Mouse (Mus musculus): Measurements from ENCODE around the gene Cxcl1.
"Not testable (repeated sequence)": the region's sequence is repeated elsewhere in the genome, so short reads cannot be mapped to it uniquely, and the experiment has no call there.

The Cxcl1 gene

DNA sequence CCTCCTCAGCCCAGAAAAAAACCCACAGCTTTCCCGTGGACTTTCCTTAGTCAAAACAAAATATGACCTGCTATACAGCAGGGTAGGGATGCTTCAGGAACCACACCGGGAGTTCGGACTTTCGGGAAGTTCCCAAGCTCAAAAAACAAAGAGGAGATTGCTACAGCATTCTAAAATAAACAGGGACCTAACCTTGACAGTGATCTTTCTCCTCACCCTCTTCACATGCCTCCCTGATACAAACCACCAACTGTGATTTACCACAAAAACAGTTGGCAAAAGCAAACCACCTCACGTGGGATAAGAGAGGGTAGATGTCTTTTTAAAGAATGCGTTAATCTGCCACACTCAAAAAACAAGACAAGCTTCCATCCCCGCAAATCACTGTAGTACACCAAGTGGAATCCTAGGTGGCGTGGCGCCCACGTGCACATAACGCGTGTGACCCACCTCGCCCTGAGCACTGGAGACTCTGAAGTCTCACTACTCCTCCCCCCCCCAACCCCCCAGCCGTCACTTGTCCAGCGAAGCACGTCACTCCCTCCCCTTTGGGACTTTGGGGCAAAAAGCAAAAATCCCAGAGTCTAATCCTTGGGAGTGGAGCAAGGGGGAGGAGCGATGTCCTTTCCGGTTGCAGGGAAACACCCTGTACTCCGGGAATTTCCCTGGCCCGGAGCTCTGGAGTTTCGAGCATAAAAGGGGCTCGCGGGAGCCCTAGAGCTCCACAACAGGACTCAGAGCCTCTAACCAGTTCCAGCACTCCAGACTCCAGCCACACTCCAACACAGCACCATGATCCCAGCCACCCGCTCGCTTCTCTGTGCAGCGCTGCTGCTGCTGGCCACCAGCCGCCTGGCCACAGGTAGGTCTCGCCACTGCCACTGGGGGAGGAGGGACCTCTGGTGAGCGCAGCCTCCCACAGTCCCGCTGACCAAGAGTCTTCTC is at the start of gene Cxcl1:
TSS of gene Cxcl1 (plus strand) at position 723 of the 945 bp plus-strand sequence.
- DNase-seq (ENCODE audit: inconsistent ontology term), result peak; percentile 62

DNA sequence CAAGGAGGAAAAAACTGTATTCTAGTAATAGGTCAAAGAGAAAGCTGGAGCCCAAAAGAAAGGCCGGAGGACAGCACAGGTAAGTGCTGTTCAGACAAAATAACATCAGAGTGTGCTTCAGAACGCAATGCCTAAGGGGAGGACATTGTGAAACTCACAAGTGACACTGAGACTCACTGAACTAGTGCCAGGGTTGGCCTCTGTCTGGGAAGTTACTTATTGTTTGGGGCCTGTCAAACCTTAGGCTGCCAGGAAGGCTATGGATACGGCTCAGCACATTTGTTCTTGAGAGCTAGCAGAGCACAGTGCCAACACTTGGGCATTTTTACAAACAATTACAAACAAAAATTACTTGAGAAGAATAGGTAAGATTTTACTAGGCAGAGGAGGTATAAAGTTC is 47.1 kb upstream of the Cxcl1 start:
- no peak for DNase-seq (ENCODE audit: inconsistent ontology term)

DNA sequence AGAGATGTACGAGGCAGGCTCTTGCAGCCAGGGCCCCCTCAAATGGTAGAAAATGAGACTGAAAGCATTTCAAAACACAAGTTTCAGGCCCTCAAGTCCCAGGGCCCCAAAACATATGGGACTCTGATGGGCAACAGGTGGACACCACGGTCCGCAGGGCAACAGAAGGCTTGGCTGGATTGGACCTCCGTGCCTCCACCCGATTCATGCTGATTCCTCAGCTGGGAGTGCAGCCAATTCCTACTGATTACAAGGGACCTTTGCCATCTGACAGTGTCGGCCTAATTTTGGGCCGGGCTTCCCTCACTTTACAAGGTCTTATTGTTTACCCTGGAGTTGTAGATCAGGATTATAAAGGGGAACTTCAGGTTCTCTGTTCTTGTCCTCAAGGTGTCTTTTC is 40.9 kb upstream of the Cxcl1 start:
- DNase-seq (ENCODE audit: inconsistent ontology term), result not testable (repeated sequence)

DNA sequence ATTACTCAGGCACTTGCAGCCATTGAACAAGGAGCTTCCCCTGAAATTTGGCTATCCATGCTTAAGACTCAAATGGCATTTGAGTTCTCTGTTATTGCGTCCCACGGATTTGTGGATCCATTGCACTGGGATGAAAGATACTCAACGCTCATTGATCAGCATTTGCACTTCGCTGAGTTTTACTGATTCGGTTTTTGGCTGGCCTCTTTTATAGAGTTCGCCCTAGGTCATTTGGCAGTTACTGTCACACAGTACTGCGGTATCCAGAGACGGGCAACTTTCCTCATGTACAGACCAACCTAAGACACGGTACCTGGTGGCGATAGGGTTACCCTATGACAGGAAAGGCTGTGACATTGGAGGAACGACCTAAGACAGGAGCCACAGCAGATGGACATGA is 39.6 kb upstream of the Cxcl1 start:
- DNase-seq (ENCODE audit: inconsistent ontology term), result not testable (repeated sequence)

DNA sequence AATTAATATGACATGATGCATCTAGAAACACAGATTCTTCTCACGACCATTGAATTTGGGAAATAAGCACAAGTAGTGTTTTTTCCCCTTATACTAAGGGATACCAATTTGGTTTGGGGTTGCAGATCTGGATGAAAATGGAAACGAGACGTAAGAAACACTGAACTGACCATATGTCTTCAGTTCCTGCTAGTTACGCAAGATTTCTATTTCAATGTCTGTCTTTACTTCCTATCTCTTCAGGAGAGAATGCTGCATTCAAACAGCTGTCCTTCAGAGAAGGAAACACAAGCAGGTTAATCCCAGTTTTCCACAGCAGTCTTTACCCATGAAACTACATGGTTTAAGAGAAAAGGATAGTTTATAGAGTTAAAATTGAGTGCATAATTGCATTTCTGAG is 37.8 kb upstream of the Cxcl1 start:
- DNase-seq (ENCODE audit: inconsistent ontology term), result no peak

DNA sequence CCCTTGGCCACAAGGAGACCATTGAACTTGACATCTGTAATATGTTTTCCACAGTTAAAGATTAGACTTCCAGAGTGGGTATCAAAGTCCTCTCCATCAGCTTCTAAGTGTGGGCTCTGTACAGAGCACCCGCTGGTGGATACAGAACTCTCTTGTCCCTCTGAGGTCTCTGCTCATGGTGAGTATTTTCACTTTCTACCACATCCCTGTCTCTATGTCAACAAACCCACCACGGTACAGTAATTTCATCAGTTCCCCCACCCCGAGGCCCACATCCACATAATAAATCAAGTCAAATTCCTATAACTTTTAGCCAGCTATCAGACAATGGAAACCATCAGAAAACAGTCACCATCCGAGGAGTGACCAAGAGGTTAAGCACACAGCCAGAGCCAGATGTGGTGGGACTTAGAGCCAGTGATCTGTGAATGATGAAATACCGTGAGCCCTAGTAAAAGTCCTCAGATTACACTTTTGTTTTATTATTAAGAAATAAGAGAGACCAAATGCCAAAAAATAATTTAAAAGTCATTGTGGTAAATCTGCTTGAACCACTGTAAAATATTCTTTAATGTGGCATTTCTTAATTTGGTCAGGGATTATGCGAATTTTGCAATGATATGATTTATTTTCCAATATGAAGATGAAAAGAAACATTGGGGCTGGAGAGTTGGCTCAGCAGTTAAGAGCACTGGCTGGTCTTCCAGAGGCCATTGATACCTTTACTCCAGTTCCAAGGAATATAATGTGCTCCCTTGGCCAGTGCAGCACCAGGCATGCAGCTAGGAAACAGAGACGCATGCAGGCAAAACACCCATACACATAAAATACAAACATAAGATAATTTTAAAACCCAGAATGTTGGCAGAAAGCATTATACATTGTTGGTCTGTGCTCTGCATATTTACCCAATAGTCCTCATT is 35.5 kb upstream of the Cxcl1 start:
- no peak for DNase-seq (ENCODE audit: inconsistent ontology term)

DNA sequence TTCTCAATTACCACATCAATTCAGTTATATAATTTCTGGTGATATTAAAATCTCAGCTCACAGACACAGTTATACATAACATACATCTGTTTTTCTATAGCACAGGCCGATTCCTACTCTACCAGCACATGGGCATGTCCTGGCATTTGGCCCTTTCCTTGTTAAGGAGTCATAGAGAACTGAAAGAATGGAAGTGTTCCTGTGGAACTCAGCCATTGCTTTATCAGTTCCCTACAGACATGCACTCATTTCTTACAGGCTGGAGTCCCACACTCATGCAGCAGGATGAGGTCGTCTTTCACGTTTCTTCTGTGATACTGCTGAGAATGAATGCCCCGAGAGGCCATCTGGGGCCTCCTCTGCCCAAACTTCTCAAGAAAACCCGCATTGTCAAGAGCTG is 33.6 kb upstream of the Cxcl1 start:
- no peak for DNase-seq (ENCODE audit: inconsistent ontology term)

DNA sequence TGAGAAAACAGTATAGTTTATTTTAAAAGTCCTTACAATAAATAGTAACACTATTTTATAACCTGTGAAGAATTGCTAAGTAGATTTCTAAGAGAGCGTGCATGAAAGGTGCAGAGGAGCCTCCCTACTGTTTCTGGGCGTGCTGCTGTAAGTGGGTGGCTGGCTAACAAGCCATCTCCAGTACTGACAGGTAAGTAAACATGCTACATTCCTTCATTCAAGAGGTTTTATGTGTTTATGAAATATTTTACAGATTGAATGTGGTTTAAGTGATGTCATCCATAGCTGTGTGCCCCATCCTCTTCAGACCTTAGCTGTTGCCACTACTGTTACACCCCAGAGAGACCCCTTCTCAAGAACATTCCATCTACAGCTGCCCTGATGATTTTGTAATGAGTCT is 32.6 kb upstream of the Cxcl1 start:
- DNase-seq (ENCODE audit: inconsistent ontology term), result no peak

DNA sequence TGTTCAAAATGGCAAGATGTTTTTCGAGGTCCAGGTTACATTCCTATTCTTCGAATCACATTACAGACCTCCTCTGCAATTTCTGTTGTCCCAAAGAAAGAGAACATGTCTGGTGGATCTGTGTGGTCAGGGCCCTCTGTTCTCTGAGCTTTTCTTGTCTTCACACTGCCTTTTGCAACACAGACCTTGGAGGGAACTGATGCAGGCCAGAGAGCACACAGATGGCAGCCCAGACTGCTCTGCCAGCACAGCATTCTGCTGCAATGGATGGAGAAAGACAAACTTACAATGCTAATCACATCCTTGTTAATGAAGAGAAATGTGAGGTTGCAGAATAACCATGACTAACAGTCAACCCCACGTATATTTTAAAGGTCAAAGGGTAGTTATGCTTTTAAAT is 32.0 kb upstream of the Cxcl1 start:
- peak; percentile 19 for DNase-seq (ENCODE audit: inconsistent ontology term)

DNA sequence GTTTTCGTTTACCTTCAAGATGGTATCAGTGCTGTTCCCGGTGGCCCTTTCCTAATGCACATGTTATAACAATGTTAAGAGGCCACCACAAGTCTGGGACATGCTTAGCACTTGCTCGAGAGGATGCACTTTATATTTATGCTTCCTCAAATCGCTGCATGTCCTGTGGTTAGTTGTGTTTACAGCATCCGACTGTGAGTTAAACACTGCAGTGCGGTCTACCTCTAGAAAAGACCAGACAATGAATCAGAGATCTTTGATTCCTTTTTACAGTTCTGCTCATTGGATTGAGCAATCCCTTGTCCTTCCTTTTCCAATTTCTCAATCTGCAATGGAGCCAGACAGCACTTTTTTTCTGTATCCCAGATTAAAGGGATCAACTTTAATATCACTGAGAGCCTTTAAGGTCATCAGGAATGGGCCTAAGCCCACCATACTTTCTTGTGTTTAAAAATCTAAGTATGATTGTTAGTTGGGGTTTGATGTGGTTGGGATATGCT is 29.1 kb upstream of the Cxcl1 start:
- no peak for DNase-seq (ENCODE audit: inconsistent ontology term)

DNA sequence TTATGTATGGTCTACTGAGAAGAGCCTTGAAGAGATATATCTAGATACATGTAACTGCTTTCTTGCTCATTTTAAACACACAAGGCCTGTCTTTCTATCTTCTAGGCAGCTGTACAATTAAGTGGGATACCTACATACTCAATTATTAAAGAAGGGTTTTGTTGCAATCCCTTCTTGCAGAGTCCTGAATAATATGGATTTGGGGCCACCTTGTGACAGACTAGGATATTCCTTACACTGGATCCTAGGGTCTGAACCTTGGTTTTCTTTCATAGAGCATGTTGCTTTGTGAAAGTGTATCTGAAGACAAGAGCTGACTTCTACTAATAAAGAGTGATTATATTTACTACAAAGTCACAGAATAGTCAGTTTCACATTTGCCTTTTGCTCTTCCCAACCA is 24.3 kb upstream of the Cxcl1 start:
- DNase-seq (ENCODE audit: inconsistent ontology term), result no peak

DNA sequence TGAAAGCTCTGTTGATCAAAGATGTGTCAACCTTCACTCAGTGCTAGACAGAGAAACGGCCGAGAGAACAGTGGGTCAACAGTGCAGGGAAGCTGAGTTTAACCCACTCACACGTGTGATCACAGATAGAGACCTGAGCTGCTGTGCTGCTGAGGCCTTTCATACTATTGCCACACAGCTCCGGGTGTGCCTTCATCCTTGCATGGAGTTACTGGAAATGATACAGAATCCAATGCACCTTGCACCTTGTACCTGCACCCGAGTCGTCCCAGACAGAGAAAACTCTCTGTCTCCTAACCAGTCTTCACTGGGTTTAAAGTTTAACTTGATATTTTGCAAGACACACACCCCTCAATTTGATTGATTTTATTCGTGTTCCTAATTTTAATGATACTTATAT is 18.7 kb upstream of the Cxcl1 start:
- DNase-seq (ENCODE audit: inconsistent ontology term), result no peak

DNA sequence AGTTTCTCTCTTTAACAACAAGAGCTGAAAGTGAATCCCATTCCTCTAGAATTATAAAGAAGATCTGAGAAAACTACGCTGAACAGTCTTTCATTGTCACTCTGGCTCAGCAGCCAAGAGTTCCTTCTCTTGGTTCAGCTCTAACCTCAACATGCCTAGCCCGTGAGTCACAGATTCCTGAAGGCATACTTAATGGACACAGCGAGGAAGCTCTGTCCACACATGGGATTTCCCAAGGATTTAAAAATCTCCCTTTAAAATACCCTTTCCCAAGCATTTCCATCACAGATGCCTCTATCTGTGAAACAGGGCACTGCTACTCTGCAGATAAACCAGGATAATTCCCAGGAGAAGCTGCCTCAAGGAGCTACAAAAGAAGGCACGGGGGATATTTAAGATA is 15.0 kb upstream of the Cxcl1 start:
- DNase-seq (ENCODE audit: inconsistent ontology term), result peak; percentile 91

DNA sequence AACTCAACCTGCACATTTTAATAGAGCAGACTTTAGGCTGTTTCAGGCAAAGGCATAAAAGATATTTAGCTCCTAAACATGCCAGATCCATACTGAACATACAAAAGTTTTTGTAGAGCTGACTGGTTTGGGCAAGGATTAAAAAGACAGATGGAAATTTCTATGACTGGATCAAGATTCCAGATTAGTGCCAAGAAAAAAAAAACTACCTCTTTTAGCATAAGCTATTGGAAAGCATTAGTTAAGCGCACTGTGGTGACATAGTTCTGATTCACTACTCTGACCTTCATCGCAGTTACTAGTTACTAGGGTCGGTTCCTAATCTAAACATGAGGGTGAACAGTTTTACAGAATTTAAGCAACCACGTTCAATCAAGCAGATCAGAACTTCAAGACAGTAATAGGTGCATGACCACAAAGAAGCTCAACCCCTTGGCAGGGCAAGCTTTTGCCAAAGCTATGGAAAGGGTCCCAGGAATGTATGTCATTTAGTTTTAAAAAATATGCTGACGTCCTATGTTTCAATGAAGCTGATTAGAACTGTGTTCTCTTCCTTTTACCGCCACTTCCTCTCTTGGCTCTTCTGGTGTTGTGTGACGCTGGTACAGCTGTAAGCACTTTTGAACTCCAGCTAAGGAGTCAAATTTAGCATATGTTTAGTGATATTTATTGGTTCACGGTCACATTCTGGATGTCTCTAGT is 14.4 kb upstream of the Cxcl1 start:
- DNase-seq (ENCODE audit: inconsistent ontology term), result peak; percentile 65

DNA sequence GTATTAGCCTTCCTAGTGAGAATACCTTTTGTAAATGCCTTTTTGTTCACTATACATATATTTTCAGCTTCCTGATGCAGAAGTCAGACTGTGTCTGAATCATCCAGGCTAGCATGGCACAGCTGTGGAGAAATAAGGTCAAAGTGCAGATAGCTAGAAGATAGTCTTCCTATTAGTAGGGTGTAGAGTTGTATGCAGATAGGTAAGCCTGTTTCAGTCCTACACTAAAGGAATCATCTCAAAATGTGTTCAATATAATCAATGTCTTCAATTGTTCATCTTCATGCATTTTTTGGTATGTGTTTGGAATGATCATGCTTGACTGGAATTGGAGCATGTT is 13.9 kb upstream of the Cxcl1 start:
- no peak for DNase-seq (ENCODE audit: inconsistent ontology term)

DNA sequence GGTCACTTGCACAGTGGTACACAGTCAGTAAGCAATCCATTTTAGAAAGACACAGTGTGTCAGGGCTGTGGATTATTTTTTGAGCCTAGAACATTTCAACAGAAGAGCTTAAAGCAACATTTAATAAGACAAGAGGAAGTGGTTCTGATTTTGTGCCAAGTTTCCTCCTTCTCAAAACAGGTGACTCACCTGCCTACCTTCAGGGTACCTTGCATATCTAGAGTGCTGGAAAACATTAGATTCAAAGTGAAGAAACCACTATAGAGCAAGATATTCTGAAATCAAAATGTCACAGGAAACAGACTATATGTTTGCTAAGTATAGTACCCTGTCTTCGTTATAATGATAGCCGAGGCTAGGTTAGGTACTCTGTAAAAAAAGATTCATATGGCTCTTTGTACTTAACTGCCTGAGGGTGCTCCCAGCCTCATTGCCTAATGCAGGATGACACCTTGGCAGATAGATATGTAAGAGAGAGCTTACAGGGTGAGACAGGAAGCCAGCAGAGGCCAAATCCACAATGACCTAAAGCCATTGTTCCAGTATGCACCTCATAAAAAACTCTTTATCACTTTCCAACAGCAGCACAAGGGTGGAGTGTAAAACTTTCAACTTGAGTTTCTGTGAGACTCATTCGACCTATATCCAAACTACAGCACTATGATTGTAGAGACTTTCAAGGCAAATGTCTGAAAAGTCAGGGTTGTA is 11.6 kb upstream of the Cxcl1 start:
- DNase-seq (ENCODE audit: inconsistent ontology term), result no peak

DNA sequence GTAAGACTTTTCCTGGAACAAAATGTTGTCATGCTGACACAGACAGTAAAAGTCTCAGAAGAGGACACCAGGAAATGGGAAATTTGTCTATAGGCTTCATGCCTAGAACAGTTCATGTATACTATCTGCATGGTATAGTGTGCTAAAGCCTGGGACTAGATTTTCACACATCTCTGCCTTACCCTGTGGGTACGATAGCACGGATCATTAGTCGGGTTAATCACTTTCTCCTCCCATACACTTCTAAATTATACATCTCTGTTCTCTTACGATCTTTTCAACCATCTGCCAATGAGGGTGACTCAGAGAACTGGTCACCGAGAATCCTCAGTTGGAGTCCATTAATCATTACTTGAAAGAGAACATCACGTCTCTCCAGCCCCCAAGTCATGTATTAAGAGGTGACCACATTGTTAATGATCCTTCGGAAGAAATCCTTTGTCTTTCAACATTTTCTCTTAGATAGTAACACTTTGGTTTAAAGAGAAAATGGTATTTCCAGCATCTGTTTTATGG is 10.6 kb upstream of the Cxcl1 start:
- DNase-seq (ENCODE audit: inconsistent ontology term), result peak; percentile 57

DNA sequence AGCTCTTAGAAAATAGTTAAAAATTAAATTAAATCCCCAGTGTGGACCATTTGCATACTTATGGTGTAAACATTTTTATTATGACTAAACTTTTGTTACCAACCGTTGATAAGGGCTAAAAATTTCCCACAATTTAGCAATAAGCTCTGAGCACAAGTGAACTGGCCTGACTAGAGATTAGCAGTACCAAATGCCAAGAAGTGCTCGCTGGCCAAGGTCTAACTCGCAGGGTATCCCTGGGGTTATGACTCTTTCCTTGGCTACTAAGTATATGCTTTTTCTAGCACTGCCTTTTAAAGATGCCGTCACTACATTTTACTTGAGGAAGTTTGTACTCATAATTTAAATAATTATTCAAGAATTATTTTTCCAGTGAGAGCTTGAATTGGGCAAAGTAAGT is 10.0 kb upstream of the Cxcl1 start:
- no peak for DNase-seq (ENCODE audit: inconsistent ontology term)

DNA sequence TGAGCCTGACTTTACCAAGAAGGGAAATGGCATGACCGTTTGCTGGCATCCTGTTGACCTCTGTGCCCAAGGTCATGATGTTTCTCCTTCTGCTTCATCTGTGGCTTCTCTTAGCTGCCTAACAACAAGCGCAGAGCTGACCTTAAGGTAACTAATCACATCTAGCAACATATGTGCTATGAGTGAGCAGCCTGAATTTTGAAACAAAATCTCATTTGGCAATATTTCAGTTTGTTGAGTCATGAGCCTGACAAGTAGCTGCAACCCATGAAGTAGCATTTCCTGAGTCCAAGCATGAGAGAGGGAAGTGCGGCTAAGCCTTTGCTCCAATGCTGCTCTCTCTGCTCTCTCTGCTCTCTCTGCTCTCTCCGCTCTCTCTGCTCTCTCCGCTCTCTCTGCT is 9.4 kb upstream of the Cxcl1 start:
- peak; percentile 45 for DNase-seq (ENCODE audit: inconsistent ontology term)

DNA sequence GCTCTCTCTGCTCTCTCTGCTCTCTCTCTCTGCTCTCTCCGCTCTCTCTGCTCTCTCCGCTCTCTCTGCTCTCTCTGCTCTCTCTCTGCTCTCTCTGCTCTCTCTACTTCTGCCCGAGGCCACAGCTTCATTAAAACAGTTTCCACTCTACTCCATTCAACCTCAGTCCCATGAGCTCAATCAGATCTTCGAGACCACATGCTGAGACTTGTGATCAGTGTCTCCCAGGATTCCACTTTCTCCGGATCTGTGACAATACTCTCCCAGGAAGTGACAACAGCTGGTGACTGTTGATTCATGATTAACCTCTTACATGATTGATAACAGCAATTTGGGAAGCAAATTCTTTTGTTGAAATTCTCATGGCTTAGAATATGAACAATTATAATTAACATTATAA is 8.9 kb upstream of the Cxcl1 start:
- DNase-seq (ENCODE audit: inconsistent ontology term), result no peak

DNA sequence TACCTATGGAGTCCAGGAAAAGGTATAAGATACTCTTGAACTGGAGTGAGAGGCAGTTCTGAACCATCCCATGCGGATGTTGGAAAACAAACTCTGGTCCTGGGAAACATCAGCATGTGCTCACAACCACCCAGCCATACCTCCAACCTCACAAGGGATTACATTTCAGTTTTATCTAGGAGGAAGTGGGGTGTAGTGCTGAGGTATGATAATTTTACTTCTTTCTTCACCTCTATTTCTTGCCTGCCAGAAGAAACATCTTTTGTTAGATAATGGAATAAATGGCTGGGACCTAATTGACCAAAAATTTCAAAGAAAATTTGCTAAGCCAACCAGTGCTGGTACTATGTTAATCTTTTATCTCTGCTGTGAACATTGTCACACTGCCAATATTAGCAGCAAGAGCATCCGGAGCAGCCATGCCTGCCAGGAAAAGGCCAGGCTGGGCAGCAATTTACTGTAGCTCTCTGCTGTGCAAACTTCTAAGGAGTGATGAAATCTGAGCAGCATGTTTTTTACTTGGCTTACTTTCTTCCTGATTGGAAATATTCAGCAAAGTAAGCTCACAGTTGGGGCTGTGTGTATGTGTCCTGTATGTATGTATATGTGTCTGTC is 6.3 kb upstream of the Cxcl1 start:
- DNase-seq (ENCODE audit: inconsistent ontology term), result peak; percentile 69
